Mouse (Mus musculus) liver, embryonic 11.5 days (tissue): ENCODE measurements around the gene Apeh. TPM values are rescaled to one million over a fixed set of nuclear protein-coding genes. Genes with fewer than 3 reads are reported as not detected.

Experiments used
- ATAC-seq: fragments of 200-750 bp; cut with Nextera tagmentation; replicated peaks from 2 replicates; pipeline ENCODE4 v1.8.0; 2017; ENCODE audit warnings: moderate number of reproducible peaks, mild to moderate bottlenecking, moderate TSS enrichment, moderate library complexity; ENCODE audit not compliant: low FRiP score
- DNase-seq: peaks from one replicate; pipeline ENCODE4 v3.0.0-alpha.2; 2017; ENCODE audit warnings: low spot score
- H3K27ac ChIP-seq: fragments of 300-500 bp; sonication (generic); 2 replicates; pipeline ENCODE4 v1.5.1; 2014; ENCODE audit warnings: mild to moderate bottlenecking, low read depth, low read length, control low read depth
- H3K27me3 ChIP-seq: fragments of 300-500 bp; sonication (generic); replicated peaks from 2 replicates; pipeline ENCODE4 v1.6.1; 2014; ENCODE audit warnings: low read length, mixed read lengths; ENCODE audit not compliant: control insufficient read depth, insufficient read depth
- H3K36me3 ChIP-seq: fragments of 300-500 bp; sonication (generic); 2 replicates; pipeline ENCODE4 v1.6.1; 2014; ENCODE audit warnings: mild to moderate bottlenecking, low read length, moderate library complexity, mixed read lengths; ENCODE audit not compliant: control insufficient read depth, insufficient read depth
- H3K4me1 ChIP-seq: fragments of 300-500 bp; sonication (generic); replicated peaks from 2 replicates; pipeline ENCODE4 v1.6.1; 2014; ENCODE audit warnings: low read length, mixed read lengths; ENCODE audit not compliant: control insufficient read depth, insufficient read depth
- H3K4me2 ChIP-seq: fragments of 300-500 bp; sonication (generic); 2 replicates; pipeline ENCODE4 v1.6.1; 2014; ENCODE audit warnings: mild to moderate bottlenecking, control low read depth, moderate library complexity
- H3K4me3 ChIP-seq: fragments of 300-500 bp; sonication (generic); 2 replicates; pipeline ENCODE4 v1.5.1; 2014; ENCODE audit warnings: low read depth, low read length, control low read depth
- H3K9ac ChIP-seq: fragments of 300-500 bp; sonication (generic); 2 replicates; pipeline ENCODE4 v1.6.1; 2014; ENCODE audit warnings: low read depth, low read length, control low read depth
- H3K9me3 ChIP-seq: fragments of 300-500 bp; sonication (generic); 2 replicates; pipeline ENCODE4 v1.6.1; 2016; ENCODE audit warnings: low read length, inconsistent platforms, mixed read lengths; ENCODE audit not compliant: control insufficient read depth
- WGBS: fragments of 180-500 bp; shearing (Covaris S2); extraction: QIAGEN DNeasy Blood & Tissue Kit; methylation state at CpG from one replicate; pipeline ENCODE4 v1.1.7; 2014; 5-methylcytosine and 5-hydroxymethylcytosine counted together
- polyA plus RNA-seq: library from polyadenylated mRNA; unstranded; fragments of >200 nt; fragmentation: Nextera tagmentation; extraction: Ambion mirVana; gene quantifications from 2 replicates; pipeline ENCODE4 v1.2.1, GENCODE M21; 2014

Apeh gene
- polyA plus RNA-seq, 1 experiment from 2014 or later: 159 TPM

- WGBS: 76% methylated on average over 17 of the region's 17 CpGs
- H3K4me2 ChIP-seq: peak overlapping the region; percentile 65
- H3K9me3 ChIP-seq: no peaks in the 10 kb centered on the region
- no peak overlapping the region for H3K27ac ChIP-seq
- peaks cover 8% of the 10 kb centered on the region for H3K4me1 ChIP-seq
- H3K9ac ChIP-seq: no peak overlapping the region; the same call in 1 of the 2 replicates
- peaks cover 41% of the 10 kb centered on the region for H3K27me3 ChIP-seq
- H3K36me3 ChIP-seq: no peaks in the 10 kb centered on the region
- DNase-seq (no peak), ATAC-seq (no peak)
- peak overlapping the region; percentile 34 for H3K4me3 ChIP-seq
Observed at GRCm38 (mm10) chr9:108111593-108112121, 17.3 kb upstream of the Apeh start.

GRCm38 (mm10) chr9:108111101-108111592 is 16.7 kb upstream of the Apeh start:
- H3K4me3 ChIP-seq: peak overlapping the region; percentile 34
- H3K4me1 ChIP-seq: peaks cover 8% of the 10 kb centered on the region
- ATAC-seq (no peak), DNase-seq (peak; percentile 54)
- H3K4me2 ChIP-seq: peak overlapping the region; percentile 65
- no peaks in the 10 kb centered on the region for H3K9me3 ChIP-seq
- no peak overlapping the region for H3K27ac ChIP-seq
- WGBS: 13% methylated on average over 22 of the region's 22 CpGs
- no peaks in the 10 kb centered on the region for H3K36me3 ChIP-seq
- H3K9ac ChIP-seq: peak overlapping the region; percentile 46
- peaks cover 38% of the 10 kb centered on the region for H3K27me3 ChIP-seq

- H3K4me1 ChIP-seq: peaks cover 18% of the 10 kb centered on the region
- no peak for DNase-seq
- peaks cover 29% of the 10 kb centered on the region for H3K27me3 ChIP-seq
- 70% methylated on average over 16 of the region's 16 CpGs for WGBS
- H3K9ac ChIP-seq: no peak overlapping the region
- no peaks in the 10 kb centered on the region for H3K9me3 ChIP-seq
- no peak for ATAC-seq
- H3K27ac ChIP-seq: no peak overlapping the region
- H3K4me3 ChIP-seq: peak overlapping the region; percentile 34; the same call in 1 of the 2 replicates
- peak overlapping the region; percentile 65 for H3K4me2 ChIP-seq
- no peaks in the 10 kb centered on the region for H3K36me3 ChIP-seq
Observed at GRCm38 (mm10) chr9:108110160-108110559, 15.8 kb upstream of the Apeh start.

- 91% methylated on average over 16 of the region's 16 CpGs for WGBS
- peaks cover 20% of the 10 kb centered on the region for H3K27me3 ChIP-seq
- ATAC-seq (no peak), DNase-seq (no peak)
- no peaks in the 10 kb centered on the region for H3K36me3 ChIP-seq
- peak overlapping the region; percentile 30; the same call in 1 of the 2 replicates for H3K9ac ChIP-seq
- H3K27ac ChIP-seq: no peak overlapping the region
- peaks cover 32% of the 10 kb centered on the region for H3K4me1 ChIP-seq
- no peak overlapping the region for H3K4me3 ChIP-seq
- H3K9me3 ChIP-seq: no peaks in the 10 kb centered on the region
- no peak overlapping the region; the same call in 1 of the 2 replicates for H3K4me2 ChIP-seq
Observed at GRCm38 (mm10) chr9:108107867-108108266, 13.5 kb upstream of the Apeh start.

- Histone ChIP-seq H3K4me3 (no peak overlapping the region), H3K9me3 (no peaks in the 10 kb centered on the region), H3K4me1 (peaks cover 29% of the 10 kb centered on the region), H3K27me3 (peaks cover 18% of the 10 kb centered on the region), H3K4me2 (no peak overlapping the region), H3K9ac (no peak overlapping the region), H3K36me3 (no peaks in the 10 kb centered on the region), H3K27ac (no peak overlapping the region)
- DNase-seq (no peak), ATAC-seq (no peak)
- whole genome bisulfite sequencing: 89% methylated on average over 23 of the region's 23 CpGs
Observed at GRCm38 (mm10) chr9:108106090-108106489, 11.7 kb upstream of the Apeh start.

GRCm38 (mm10) chr9:108105549-108105863 is 11.1 kb upstream of the Apeh start:
- peak overlapping the region; percentile 71 for H3K4me2 ChIP-seq
- ATAC-seq (no peak), DNase-seq (no peak)
- H3K4me3 ChIP-seq: peak overlapping the region; percentile 58; the same call in 1 of the 2 replicates
- peak overlapping the region; percentile 80; the same call in 1 of the 2 replicates for H3K9ac ChIP-seq
- no peaks in the 10 kb centered on the region for H3K9me3 ChIP-seq
- peak overlapping the region; percentile 45 for H3K27ac ChIP-seq
- WGBS: 83% methylated on average over 12 of the region's 12 CpGs
- peaks cover 12% of the 10 kb centered on the region for H3K27me3 ChIP-seq
- peaks cover 24% of the 10 kb centered on the region for H3K4me1 ChIP-seq
- H3K36me3 ChIP-seq: no peaks in the 10 kb centered on the region

GRCm38 (mm10) chr9:108104766-108105548 is 10.6 kb upstream of the Apeh start:
- H3K27ac ChIP-seq: peak overlapping the region; percentile 73
- H3K4me1 ChIP-seq: peaks cover 24% of the 10 kb centered on the region
- peaks cover 7% of the 10 kb centered on the region for H3K27me3 ChIP-seq
- no peaks in the 10 kb centered on the region for H3K9me3 ChIP-seq
- ATAC-seq (peak; percentile 81), DNase-seq (peak; percentile 75)
- peak overlapping the region; percentile 80 for H3K9ac ChIP-seq
- peak overlapping the region; percentile 71 for H3K4me2 ChIP-seq
- H3K4me3 ChIP-seq: peak overlapping the region; percentile 58
- 39% methylated on average over 31 of the region's 31 CpGs for WGBS
- H3K36me3 ChIP-seq: no peaks in the 10 kb centered on the region

- Histone ChIP-seq H3K4me1 (peaks cover 39% of the 10 kb centered on the region), H3K4me2 (no peak overlapping the region), H3K27me3 (no peaks in the 10 kb centered on the region), H3K9ac (0 out of 2 replicates have a peak overlapping the region, but pooled peaks have one; percentile 20), H3K4me3 (no peak overlapping the region), H3K9me3 (no peaks in the 10 kb centered on the region), H3K36me3 (no peaks in the 10 kb centered on the region), H3K27ac (0 out of 2 replicates have a peak overlapping the region, but pooled peaks have one; percentile 25)
- 87% methylated on average over 8 of the region's 8 CpGs for WGBS
- no peak for DNase-seq
- no peak for ATAC-seq
Observed at GRCm38 (mm10) chr9:108099619-108100018, 5.2 kb upstream of the Apeh start.
